Mouse (Mus musculus): ENCODE measurements around the gene Gm10663. TPM values are rescaled to one million over a fixed set of nuclear protein-coding genes. Genes with fewer than 3 reads are reported as not detected.

The Gm10663 gene
- polyA plus RNA-seq, 1 experiment from 2014 or later: not detected

- Histone ChIP-seq H3K9me3 (replicated peaks; ENCODE audit: control insufficient read depth, low read length) (no peaks in the 10 kb centered on the region), H3K4me1 (ENCODE audit: control insufficient read depth, insufficient read depth, low read length) (no peaks in the 10 kb centered on the region), H3K27me3 (ENCODE audit: control insufficient read depth, insufficient read depth, low read length) (no peaks in the 10 kb centered on the region), H3K4me3 (ENCODE audit: low read depth, low read length) (no peak overlapping the region), H3K4me2 (no peak overlapping the region), H3K9ac (ENCODE audit: low read depth, low read length) (no peak overlapping the region), H3K27ac (ENCODE audit: low read depth, low read length) (no peak overlapping the region), H3K36me3 (ENCODE audit: control insufficient read depth, insufficient read depth, low read length) (no peaks in the 10 kb centered on the region)
- no peak for ATAC-seq (replicated peaks; ENCODE audit: insufficient number of reproducible peaks, low FRiP score, low TSS enrichment)
- whole genome bisulfite sequencing (ENCODE audit: insufficient replicate concordance): 72% methylated on average over 3 of the region's 3 CpGs
Measured at GRCm38 (mm10) chr8:65126454-65126853, 51.6 kb downstream of the Gm10663 start.

Small RNAs within 50 kb of the gene (microRNA-seq; reads per million reads assigned to microRNA genes)
- gene Gm24333 (ENCODE audit: borderline number of aligned reads): not detected

Other genes with a start within 250 kb of the Gm10663 start
- gene Klhl2, start 225.0 kb upstream of the Gm10663 start, polyA plus RNA-seq (2014; fragmentation: Nextera tagmentation; extraction: Ambion mirVana): 10.8 and 12.6 TPM in 2 replicates
- 24.8 and 26.8 TPM in 2 replicates for gene Tmem192, start 127.8 kb upstream of the Gm10663 start, polyA plus RNA-seq (2014; fragmentation: Nextera tagmentation; extraction: Ambion mirVana)
- 0.10 TPM in 1 of 2 replicates, not detected in the other for gene Trim75, start 87.2 kb upstream of the Gm10663 start, polyA plus RNA-seq (2014; fragmentation: Nextera tagmentation; extraction: Ambion mirVana)
- gene Trim61, start 56.5 kb upstream of the Gm10663 start, polyA plus RNA-seq (2014; fragmentation: Nextera tagmentation; extraction: Ambion mirVana): 0.30 and 0.35 TPM in 2 replicates
- gene Trim60, start 56.4 kb upstream of the Gm10663 start, polyA plus RNA-seq (2014; fragmentation: Nextera tagmentation; extraction: Ambion mirVana): not detected in 2 replicates
- 22.2 and 26.3 TPM in 2 replicates for gene Apela, start 37.7 kb upstream of the Gm10663 start, polyA plus RNA-seq (2014; fragmentation: Nextera tagmentation; extraction: Ambion mirVana)
- not detected in 2 replicates for gene BC030870, start 54.5 kb downstream of the Gm10663 start, polyA plus RNA-seq (2014; fragmentation: Nextera tagmentation; extraction: Ambion mirVana)